Mouse (Mus musculus) MEL (cell line): Measurements from ENCODE around the gene Ppcs.

Experiments used
- BHLHE40 ChIP-seq: IDR thresholded peaks from 2 replicates; pipeline ENCODE4 v1.6.1; 2012; ENCODE audit warnings: low read depth, mild to moderate bottlenecking, inconsistent platforms, low read length, improper control_type of control experiment, borderline replicate concordance
- CTCF ChIP-seq, 3 experiments: IDR thresholded peaks in 2 of 3; conservative IDR thresholded peaks in 1 of 3; 2 replicates each; pipeline ENCODE4 v1.5.1; 2011 to 2012; ENCODE audit warnings: low read length in 3 of 3, low read depth in 2 of 3, mild to moderate bottlenecking in 2 of 3, improper control_type of control experiment in 1 of 3, inconsistent platforms in 1 of 3, mixed read lengths in 1 of 3, moderate library complexity in 1 of 3; ENCODE audit not compliant: control insufficient read depth in 1 of 3, insufficient read depth in 1 of 3, poor library complexity in 1 of 3, severe bottlenecking in 1 of 3
- ELF1 ChIP-seq: IDR thresholded peaks from 2 replicates; pipeline ENCODE4 v1.6.1; 2014; ENCODE audit warnings: low read depth, mild to moderate bottlenecking, inconsistent platforms, low read length, improper control_type of control experiment, moderate library complexity
- EP300 ChIP-seq, 2 experiments: IDR thresholded peaks; 2 replicates each; pipeline ENCODE4 v1.6.1; 2011; ENCODE audit warnings: improper control_type of control experiment in 2 of 2, low read length in 2 of 2, low read depth in 1 of 2, mild to moderate bottlenecking in 1 of 2
- MEF2A ChIP-seq: IDR thresholded peaks from 2 replicates; pipeline ENCODE4 v1.6.1; 2014; ENCODE audit warnings: low read depth, mild to moderate bottlenecking, inconsistent platforms, low read length, improper control_type of control experiment; ENCODE audit not compliant: poor library complexity, insufficient replicate concordance, severe bottlenecking; ENCODE audit errors: extremely low read depth
- MYB ChIP-seq: IDR thresholded peaks from 2 replicates; pipeline ENCODE4 v1.6.1; 2011; ENCODE audit warnings: mild to moderate bottlenecking, low read depth, low read length, improper control_type of control experiment
- POLR2A ChIP-seq, 2 experiments: IDR thresholded peaks; 2 replicates each; pipeline ENCODE4 v1.6.1; 2011 to 2012; ENCODE audit warnings: low read length in 2 of 2, mild to moderate bottlenecking in 2 of 2, control low read depth in 1 of 2, improper control_type of control experiment in 1 of 2, low read depth in 1 of 2, moderate library complexity in 1 of 2; ENCODE audit not compliant: control insufficient read depth in 1 of 2, insufficient read depth in 1 of 2, poor library complexity in 1 of 2
- POLR2AphosphoS2 ChIP-seq: IDR thresholded peaks from 2 replicates; pipeline ENCODE4 v1.6.1; 2011; ENCODE audit warnings: low read length, improper control_type of control experiment
- POLR2AphosphoS5 ChIP-seq: IDR thresholded peaks from 2 replicates; pipeline ENCODE4 v1.6.1; 2012; ENCODE audit warnings: low read depth, borderline replicate concordance, mild to moderate bottlenecking, inconsistent platforms, low read length, moderate library complexity, mixed read lengths
- RCOR1 ChIP-seq: IDR thresholded peaks from 2 replicates; pipeline ENCODE4 v1.6.1; 2012; ENCODE audit warnings: low read depth, mild to moderate bottlenecking, inconsistent platforms, low read length, improper control_type of control experiment
- SMC3 ChIP-seq: IDR thresholded peaks from 2 replicates; pipeline ENCODE4 v1.6.1; 2011; ENCODE audit warnings: low read depth, low read length, improper control_type of control experiment
- TBP ChIP-seq: IDR thresholded peaks from 2 replicates; pipeline ENCODE4 v1.8.0; 2011; ENCODE audit warnings: low read depth, low read length, improper control_type of control experiment
- USF1 ChIP-seq: IDR thresholded peaks from 2 replicates; pipeline ENCODE4 v1.6.1; 2014; ENCODE audit warnings: low read depth, mild to moderate bottlenecking, inconsistent platforms, low read length, improper control_type of control experiment, moderate library complexity

GRCm38 (mm10) chr4:119460296-119460695, 38.1 kb upstream of the Ppcs start:
- TF ChIP-seq SMC3 = peak; percentile 57
- TF ChIP-seq EP300 (IDR thresholded peaks at IDR 0.05; ENCODE audit: low read depth in 1 of 2, low read length in 2 of 2) = no peak
- no peak for TF ChIP-seq MEF2A
- peak; percentile 36 to 61 (median 61) for TF ChIP-seq CTCF (IDR thresholded peaks at IDR 0.05 in 2 of 3, conservative IDR thresholded peaks at IDR 0.05 in 1 of 3; ENCODE audit: control insufficient read depth in 1 of 3, insufficient read depth in 1 of 3, low read depth in 2 of 3, low read length in 3 of 3, poor library complexity in 1 of 3, severe bottlenecking in 1 of 3)
- no peak for TF ChIP-seq POLR2AphosphoS5
- no peak for TF ChIP-seq BHLHE40
- no peak for TF ChIP-seq MYB
- TF ChIP-seq USF1 = no peak
- TF ChIP-seq POLR2A (IDR thresholded peaks at IDR 0.05; ENCODE audit: control insufficient read depth in 1 of 2, insufficient read depth in 1 of 2, low read depth in 1 of 2, low read length in 2 of 2, poor library complexity in 1 of 2) = no peak
- TF ChIP-seq ELF1 = no peak
- TF ChIP-seq TBP = no peak
- TF ChIP-seq RCOR1 = no peak
- no peak for TF ChIP-seq POLR2AphosphoS2
